ENCODE assay signal across 16 mouse cellular contexts in the genomic region with DNA sequence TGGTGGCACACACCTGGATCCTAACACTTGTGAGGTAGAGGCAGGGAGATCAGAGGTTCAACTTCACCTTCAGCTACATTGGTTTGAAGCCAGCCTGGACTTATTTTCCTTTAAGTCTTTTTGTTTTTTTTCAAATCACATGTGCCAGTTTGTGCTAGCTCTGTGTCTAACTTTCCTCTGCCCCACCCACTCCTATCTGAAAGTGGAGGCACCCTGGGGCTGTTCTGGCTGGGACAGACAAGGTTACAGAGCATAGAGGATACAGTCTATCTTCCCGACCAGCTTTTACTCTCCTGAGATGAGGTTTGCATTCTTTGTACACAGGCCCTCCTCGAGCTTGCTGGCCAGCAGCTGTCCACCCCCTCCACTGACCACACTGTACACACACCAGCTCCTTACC. TPM values are rescaled to one million over a fixed set of nuclear protein-coding genes. Genes with fewer than 3 reads are reported as not detected.
DNase-seq lines count a peak whose midpoint lies in the region; ATAC-seq and TF ChIP-seq lines count a peak whose summit lies in the region.
"Had no signal": no experiment of that assay in that cellular context is flagged by ENCODE, and none has a peak within 500 bp of the region (broad histone marks: within the 10 kb centered on the region; RNA-seq: fewer than 3 reads in every experiment).

No protein-coding gene starts in this region.

- peaks cover 44 to 51% of the 10 kb centered on the region in 2 experiments for H3K4me1 ChIP-seq in liver, embryonic 14.5 days (replicated peaks; ENCODE audit: control insufficient read depth in 2 of 2, insufficient read depth in 2 of 2, low read length in 1 of 2)

- H3K9me3 ChIP-seq in liver, embryonic 14.5 days (ENCODE audit: control insufficient read depth, low read length): no peaks in the 10 kb centered on the region
- H3K9me3 ChIP-seq: neural tube, embryonic 13.5 days had no signal

- no peak for TF ChIP-seq CTCF in liver, embryonic 14.5 days (IDR thresholded peaks at IDR 0.05; ENCODE audit: low read depth)

- peak overlapping the region; percentile 67 for H3K4me2 ChIP-seq in liver, embryonic 14.5 days (ENCODE audit: low read depth)
- H3K4me2 ChIP-seq: neural tube, embryonic 13.5 days had no signal

- H3K4me3 ChIP-seq in liver, embryonic 14.5 days (ENCODE audit: insufficient read depth in 1 of 2, low read depth in 2 of 2, low read length in 2 of 2): peak overlapping the region; percentile 25 to 44
- H3K4me3 ChIP-seq: neural tube, embryonic 13.5 days had no signal

- WGBS in liver, embryonic 14.5 days (ENCODE audit: insufficient replicate concordance): 21% methylated on average over 2 of the region's 2 CpGs

- peak overlapping the region; percentile 66 for H3K9ac ChIP-seq in liver, embryonic 14.5 days (replicated peaks)
- H3K9ac ChIP-seq: neural tube, embryonic 13.5 days had no signal

- H3K27me3 ChIP-seq in liver, embryonic 14.5 days (ENCODE audit: control insufficient read depth, insufficient read depth, low read length): no peaks in the 10 kb centered on the region
- H3K27me3 ChIP-seq: neural tube, embryonic 13.5 days had no signal

- H3K27ac ChIP-seq in liver, embryonic 14.5 days: peak overlapping the region; percentile 95
- H3K27ac ChIP-seq: macrophage; neural tube, embryonic 13.5 days had no signal

- H3K36me3 ChIP-seq in liver, embryonic 14.5 days (replicated peaks; ENCODE audit: control insufficient read depth, insufficient read depth, low read depth): no peaks in the 10 kb centered on the region

- DNase-seq in CD4-positive, CD25-positive, alpha-beta regulatory T cell, adult 2 months (ENCODE audit: low read depth, low spot score): peak; percentile 16
- DNase-seq in spleen, adult 12 weeks (ENCODE audit: low spot score): peak; percentile 58
- no peak for DNase-seq in spleen, adult 18-20 months
- peak; percentile 89 to 90 (median 89) for DNase-seq in liver, embryonic 14.5 days (ENCODE audit: low read depth in 3 of 3, low spot score in 3 of 3)
- DNase-seq in yolk sac, embryonic 10.5 days (ENCODE audit: low spot score): peak; percentile 30
- DNase-seq in layer of hippocampus, postnatal 25 days (ENCODE audit: extremely low spot score in 1 of 2, low spot score in 1 of 2): no peak
- DNase-seq in lung, postnatal 10 days: no peak
- DNase-seq: adrenal gland, postnatal 36 days; cerebellum, adult 11-12 months; embryo, embryonic 11 days; kidney, postnatal 10 days; lung, adult 18-20 months; thymus, postnatal 14 days had no signal

- no peak for ATAC-seq in CD4-positive, CD25-positive, alpha-beta regulatory T cell, adult 4 months
- peak; percentile 88 for ATAC-seq in liver, embryonic 14.5 days (ENCODE audit: insufficient read depth)

- peak; percentile 97 for TF ChIP-seq EP300 in liver, embryonic 14.5 days (IDR thresholded peaks at IDR 0.05; ENCODE audit: low read depth)

RNA-seq across cellular contexts. Expression of gene Klhdc2, which starts 2.7 kb away (rescaled TPM):
- 10 to 100 TPM; 12.2 to 14.3 TPM for polyA plus RNA-seq in CD4-positive, CD25-positive, alpha-beta regulatory T cell, adult 4 months (2017; shearing (Covaris generic))
- polyA plus RNA-seq in liver, embryonic 14.5 days (2012; rRNA removed): 28.8 and 43.4 TPM in 2 replicates
- polyA plus RNA-seq in liver, embryonic 14.5 days (2014; fragmentation: Nextera tagmentation; extraction: Ambion mirVana): 84.9 and 92.3 TPM in 2 replicates
- 100 to 1,000 TPM; 116 to 127 TPM for total RNA-seq in layer of hippocampus, postnatal 25 days (2021)

RNA-seq across cellular contexts. Expression of gene Klhdc1, which starts 52.8 kb away (rescaled TPM):
- 10 to 100 TPM; 15.1 to 20.3 TPM for polyA plus RNA-seq in CD4-positive, CD25-positive, alpha-beta regulatory T cell, adult 4 months (2017; shearing (Covaris generic))
- polyA plus RNA-seq in liver, embryonic 14.5 days (2012; rRNA removed): 0.26 and 3.3 TPM in 2 replicates
- polyA plus RNA-seq in liver, embryonic 14.5 days (2014; fragmentation: Nextera tagmentation; extraction: Ambion mirVana): 1.9 and 3.6 TPM in 2 replicates
- total RNA-seq in layer of hippocampus, postnatal 25 days (2021): 10 to 100 TPM; 15.2 to 18.4 TPM

Comparison
In these comparisons a context has a peak if more than half of its experiments do, and no peak if none do; other contexts are left out.
1. DNase-seq: peak in CD4-positive, CD25-positive, alpha-beta regulatory T cell, adult 2 months (single experiment), spleen, adult 12 weeks (single experiment), liver, embryonic 14.5 days (3 of 3) and yolk sac, embryonic 10.5 days (single experiment); none in spleen, adult 18-20 months (0 of 2), layer of hippocampus, postnatal 25 days (0 of 2) and lung, postnatal 10 days (single experiment).